Mouse (Mus musculus): ENCODE results near the gene Arl4a. TPM values are rescaled to one million over a fixed set of nuclear protein-coding genes. Genes with fewer than 3 reads are reported as not detected.

Gene Arl4a
- polyA plus RNA-seq, 2 experiments: 39.5 to 91.3 TPM

GRCm38 (mm10) chr12:39969500-39969899 is 68.3 kb downstream of the Arl4a start:
- Histone ChIP-seq H3K27me3 (ENCODE audit: control insufficient read depth, insufficient read depth, low read length) (no peaks in the 10 kb centered on the region), H3K9me3 (ENCODE audit: control insufficient read depth, low read length) (no peaks in the 10 kb centered on the region), H3K36me3 (replicated peaks; ENCODE audit: control insufficient read depth, insufficient read depth, low read depth) (no peaks in the 10 kb centered on the region), H3K4me3 (ENCODE audit: insufficient read depth in 1 of 2, low read depth in 2 of 2, low read length in 2 of 2) (no peak overlapping the region), H3K27ac (no peak overlapping the region), H3K9ac (replicated peaks) (no peak overlapping the region), H3K4me1 (replicated peaks; ENCODE audit: control insufficient read depth in 2 of 2, insufficient read depth in 2 of 2, low read length in 1 of 2) (no peaks in the 10 kb centered on the region), H3K4me2 (ENCODE audit: low read depth) (no peak overlapping the region)
- DNase-seq (ENCODE audit: low read depth in 3 of 3, low spot score in 3 of 3): no peak
- ATAC-seq (ENCODE audit: insufficient read depth): no peak
- TF ChIP-seq EP300 (IDR thresholded peaks at IDR 0.05; ENCODE audit: low read depth): no peak
- TF ChIP-seq CTCF (IDR thresholded peaks at IDR 0.05; ENCODE audit: low read depth): no peak

- Histone ChIP-seq H3K9me3 (ENCODE audit: control insufficient read depth, low read length) (no peaks in the 10 kb centered on the region), H3K4me2 (ENCODE audit: low read depth) (no peak overlapping the region), H3K27me3 (ENCODE audit: control insufficient read depth, insufficient read depth, low read length) (no peaks in the 10 kb centered on the region), H3K9ac (replicated peaks) (no peak overlapping the region), H3K4me1 (replicated peaks; ENCODE audit: control insufficient read depth in 2 of 2, insufficient read depth in 2 of 2, low read length in 1 of 2) (no peaks in the 10 kb centered on the region), H3K4me3 (ENCODE audit: insufficient read depth in 1 of 2, low read depth in 2 of 2, low read length in 2 of 2) (no peak overlapping the region), H3K27ac (no peak overlapping the region), H3K36me3 (replicated peaks; ENCODE audit: control insufficient read depth, insufficient read depth, low read depth) (no peaks in the 10 kb centered on the region)
- ATAC-seq (ENCODE audit: insufficient read depth): no peak
- no peak for DNase-seq (ENCODE audit: low read depth in 3 of 3, low spot score in 3 of 3)
- WGBS (ENCODE audit: insufficient replicate concordance): 57% methylated on average over 3 of the region's 3 CpGs
- TF ChIP-seq CTCF (IDR thresholded peaks at IDR 0.05; ENCODE audit: low read depth): no peak
- TF ChIP-seq EP300 (IDR thresholded peaks at IDR 0.05; ENCODE audit: low read depth): no peak
These were observed 69.7 kb downstream of the Arl4a start for GRCm38 (mm10) chr12:39968109-39968508.

GRCm38 (mm10) chr12:39959166-39959565 is 78.7 kb downstream of the Arl4a start:
- Histone ChIP-seq H3K4me3 (ENCODE audit: insufficient read depth in 1 of 2, low read depth in 2 of 2, low read length in 2 of 2) (no peak overlapping the region), H3K4me2 (ENCODE audit: low read depth) (no peak overlapping the region), H3K9me3 (ENCODE audit: control insufficient read depth, low read length) (no peaks in the 10 kb centered on the region), H3K4me1 (replicated peaks; ENCODE audit: control insufficient read depth in 2 of 2, insufficient read depth in 2 of 2, low read length in 1 of 2) (no peaks in the 10 kb centered on the region), H3K36me3 (replicated peaks; ENCODE audit: control insufficient read depth, insufficient read depth, low read depth) (no peaks in the 10 kb centered on the region), H3K9ac (replicated peaks) (no peak overlapping the region), H3K27me3 (ENCODE audit: control insufficient read depth, insufficient read depth, low read length) (no peaks in the 10 kb centered on the region), H3K27ac (no peak overlapping the region)
- no peak for ATAC-seq (ENCODE audit: insufficient read depth)
- DNase-seq (ENCODE audit: low read depth in 3 of 3, low spot score in 3 of 3): no peak
- WGBS (ENCODE audit: insufficient replicate concordance): 75% methylated on average over 8 of the region's 8 CpGs
- TF ChIP-seq CTCF (IDR thresholded peaks at IDR 0.05; ENCODE audit: low read depth) (no peak), EP300 (IDR thresholded peaks at IDR 0.05; ENCODE audit: low read depth) (no peak)

- TF ChIP-seq CTCF (IDR thresholded peaks at IDR 0.05; ENCODE audit: low read depth): no peak
- TF ChIP-seq EP300 (IDR thresholded peaks at IDR 0.05; ENCODE audit: low read depth): no peak
- no peak overlapping the region for H3K4me2 ChIP-seq (ENCODE audit: low read depth)
- no peaks in the 10 kb centered on the region for H3K27me3 ChIP-seq (ENCODE audit: control insufficient read depth, insufficient read depth, low read length)
- H3K9me3 ChIP-seq (ENCODE audit: control insufficient read depth, low read length): no peaks in the 10 kb centered on the region
- H3K4me1 ChIP-seq (replicated peaks; ENCODE audit: control insufficient read depth in 2 of 2, insufficient read depth in 2 of 2, low read length in 1 of 2): no peaks in the 10 kb centered on the region
- no peak overlapping the region for H3K9ac ChIP-seq (replicated peaks)
- no peak overlapping the region for H3K27ac ChIP-seq
- DNase-seq (ENCODE audit: low read depth in 3 of 3, low spot score in 3 of 3) (no peak), ATAC-seq (ENCODE audit: insufficient read depth) (no peak)
- 64% methylated on average over 8 of the region's 8 CpGs for WGBS (ENCODE audit: insufficient replicate concordance)
- no peak overlapping the region for H3K4me3 ChIP-seq (ENCODE audit: insufficient read depth in 1 of 2, low read depth in 2 of 2, low read length in 2 of 2)
- no peaks in the 10 kb centered on the region for H3K36me3 ChIP-seq (replicated peaks; ENCODE audit: control insufficient read depth, insufficient read depth, low read depth)
These were observed 79.7 kb downstream of the Arl4a start for GRCm38 (mm10) chr12:39957931-39958671.

GRCm38 (mm10) chr12:39956396-39956795 is 81.4 kb downstream of the Arl4a start:
- Histone ChIP-seq H3K9ac (replicated peaks) (no peak overlapping the region), H3K27ac (no peak overlapping the region)
- WGBS (ENCODE audit: insufficient replicate concordance): 66% methylated on average over 15 of the region's 15 CpGs

More at GRCm38 (mm10) chr12:39956396-39956795, 81.4 kb downstream of the Arl4a start:
- Histone ChIP-seq H3K9me3 (ENCODE audit: control insufficient read depth, low read length) (no peaks in the 10 kb centered on the region), H3K4me2 (ENCODE audit: low read depth) (no peak overlapping the region), H3K36me3 (replicated peaks; ENCODE audit: control insufficient read depth, insufficient read depth, low read depth) (no peaks in the 10 kb centered on the region), H3K27me3 (ENCODE audit: control insufficient read depth, insufficient read depth, low read length) (no peaks in the 10 kb centered on the region), H3K4me3 (ENCODE audit: insufficient read depth in 1 of 2, low read depth in 2 of 2, low read length in 2 of 2) (no peak overlapping the region), H3K4me1 (replicated peaks; ENCODE audit: control insufficient read depth in 2 of 2, insufficient read depth in 2 of 2, low read length in 1 of 2) (no peaks in the 10 kb centered on the region; a peak in 1 of 4 replicates)
- DNase-seq (ENCODE audit: low read depth in 3 of 3, low spot score in 3 of 3) (no peak), ATAC-seq (ENCODE audit: insufficient read depth) (no peak)
- TF ChIP-seq CTCF (IDR thresholded peaks at IDR 0.05; ENCODE audit: low read depth): no peak
- no peak for TF ChIP-seq EP300 (IDR thresholded peaks at IDR 0.05; ENCODE audit: low read depth)

Other genes starting within 250 kb of the Arl4a start
- 0.04 and 0.06 TPM in 2 replicates for gene Scin, start 96.2 kb upstream of the Arl4a start, polyA plus RNA-seq (2012; rRNA removed)
- 0.09 TPM in 1 of 2 replicates, not detected in the other for gene Scin, start 96.2 kb upstream of the Arl4a start, polyA plus RNA-seq (2014; fragmentation: Nextera tagmentation; extraction: Ambion mirVana)
- gene Lsmem1, start 161.5 kb upstream of the Arl4a start, polyA plus RNA-seq (2012; rRNA removed): 0.02 TPM in 1 of 2 replicates, not detected in the other
- gene Lsmem1, start 161.5 kb upstream of the Arl4a start, polyA plus RNA-seq (2014; fragmentation: Nextera tagmentation; extraction: Ambion mirVana): not detected in 2 replicates
- gene Ifrd1, start 210.5 kb upstream of the Arl4a start, polyA plus RNA-seq (2012; rRNA removed): 8.2 and 14.1 TPM in 2 replicates
- gene Ifrd1, start 210.5 kb upstream of the Arl4a start, polyA plus RNA-seq (2014; fragmentation: Nextera tagmentation; extraction: Ambion mirVana): 52.9 and 53.2 TPM in 2 replicates

All from liver, embryonic 14.5 days (tissue).